Mouse (Mus musculus) heart, postnatal 0 days (tissue): ENCODE data around the gene Gsap. TPM values are rescaled to one million over a fixed set of nuclear protein-coding genes. Genes with fewer than 3 reads are reported as not detected.

ENCODE experiments used
- ATAC-seq: fragments of 200-750 bp; cut with Nextera tagmentation; 2 replicates; pipeline ENCODE4 v1.8.0; 2017; ENCODE audit warnings: low read depth, moderate number of reproducible peaks, moderate library complexity; ENCODE audit not compliant: insufficient read depth
- DNase-seq: peaks from one replicate; pipeline ENCODE4 v3.0.0-alpha.2; 2016; ENCODE audit warnings: low spot score
- H3K27ac ChIP-seq: fragments of 300-500 bp; sonication (generic); 2 replicates; pipeline ENCODE4 v1.5.1; 2014; ENCODE audit warnings: low read depth, mild to moderate bottlenecking
- H3K27me3 ChIP-seq: fragments of 300-500 bp; sonication (generic); 2 replicates; pipeline ENCODE4 v1.6.1; 2014; ENCODE audit warnings: low read length, mixed read lengths; ENCODE audit not compliant: control insufficient read depth, insufficient read depth
- H3K36me3 ChIP-seq: fragments of 300-500 bp; sonication (generic); replicated peaks from 2 replicates; pipeline ENCODE4 v1.6.1; 2014; ENCODE audit warnings: low read length, mixed read lengths; ENCODE audit not compliant: control insufficient read depth, insufficient read depth
- H3K4me1 ChIP-seq: fragments of 300-500 bp; sonication (generic); 2 replicates; pipeline ENCODE4 v1.6.1; 2014; ENCODE audit warnings: antibody characterized with exemption; ENCODE audit not compliant: control insufficient read depth, insufficient read depth
- H3K4me2 ChIP-seq: fragments of 300-500 bp; sonication (generic); 2 replicates; pipeline ENCODE4 v1.6.1; 2014; ENCODE audit warnings: low read depth, mild to moderate bottlenecking, low read length, moderate library complexity
- H3K4me3 ChIP-seq: fragments of 300-500 bp; sonication (generic); 2 replicates; pipeline ENCODE4 v1.5.1; 2014; ENCODE audit warnings: low read depth, low read length
- H3K9ac ChIP-seq: fragments of 300-500 bp; sonication (generic); replicated peaks from 2 replicates; pipeline ENCODE4 v1.6.1; 2014; ENCODE audit warnings: low read depth, low read length, mixed read lengths
- H3K9me3 ChIP-seq: fragments of 300-500 bp; sonication (generic); replicated peaks from 2 replicates; pipeline ENCODE4 v1.6.1; 2016; ENCODE audit warnings: low read length; ENCODE audit not compliant: control insufficient read depth
- CTCF ChIP-seq: IDR thresholded peaks from 2 replicates; pipeline ENCODE4 v1.5.1; 2016; ENCODE audit warnings: antibody characterized with exemption, control low read depth, low read depth
- EP300 ChIP-seq: IDR thresholded peaks from 2 replicates; pipeline ENCODE4 v1.6.1; 2016; ENCODE audit warnings: antibody characterized with exemption, low read depth
- WGBS: fragments of 180-500 bp; shearing (Covaris S2); extraction: QIAGEN DNeasy Blood & Tissue Kit; methylation state at CpG from one replicate; pipeline ENCODE4 v1.1.7; 2014; 5-methylcytosine and 5-hydroxymethylcytosine counted together
- polyA plus RNA-seq: library from polyadenylated mRNA; unstranded; fragments of >200 nt; fragmentation: Nextera tagmentation; extraction: Ambion mirVana; gene quantifications from 2 replicates; pipeline ENCODE4 v1.2.1, GENCODE M21; 2015
- total RNA-seq: library from RNA; depleted of rRNA; stranded (reverse); fragments of >200 nt; gene quantifications from 2 replicates; pipeline ENCODE4 v1.2.3, GENCODE M21; 2014; ENCODE audit warnings: low replicate concordance

Gsap gene
- total and polyA plus RNA-seq, 2 experiments from 2014 or later, result 1.4 to 2.0 TPM

DNA sequence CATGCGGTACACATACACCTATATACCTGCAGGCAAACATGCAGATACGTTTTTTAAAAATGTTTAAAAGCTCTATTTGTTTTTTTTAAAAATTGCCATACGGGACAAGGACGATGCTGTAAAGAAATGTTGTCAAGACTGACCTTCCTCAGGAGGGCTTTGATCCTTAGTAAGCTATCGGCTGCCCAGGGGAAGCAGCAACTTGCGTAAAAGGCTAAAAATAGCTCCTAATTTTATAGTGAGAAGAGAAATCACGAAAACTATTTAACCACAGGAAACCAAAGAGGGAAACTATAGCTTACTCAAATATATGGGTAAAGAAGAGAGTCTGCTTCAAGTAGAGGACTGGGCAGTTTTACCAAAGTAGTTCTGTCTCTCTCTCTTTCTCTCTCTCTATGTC is 74.7 kb downstream of the Gsap start:
- Histone ChIP-seq H3K27me3 (no peaks in the 10 kb centered on the region), H3K4me3 (no peak overlapping the region), H3K4me2 (no peak overlapping the region), H3K4me1 (no peaks in the 10 kb centered on the region), H3K9ac (no peak overlapping the region), H3K27ac (no peak overlapping the region), H3K36me3 (no peaks in the 10 kb centered on the region), H3K9me3 (no peaks in the 10 kb centered on the region)
- TF ChIP-seq EP300, result no peak
- no peak for TF ChIP-seq CTCF
- no peak for ATAC-seq
- 59% methylated on average over 7 of the region's 7 CpGs for WGBS
- DNase-seq, result no peak

DNA sequence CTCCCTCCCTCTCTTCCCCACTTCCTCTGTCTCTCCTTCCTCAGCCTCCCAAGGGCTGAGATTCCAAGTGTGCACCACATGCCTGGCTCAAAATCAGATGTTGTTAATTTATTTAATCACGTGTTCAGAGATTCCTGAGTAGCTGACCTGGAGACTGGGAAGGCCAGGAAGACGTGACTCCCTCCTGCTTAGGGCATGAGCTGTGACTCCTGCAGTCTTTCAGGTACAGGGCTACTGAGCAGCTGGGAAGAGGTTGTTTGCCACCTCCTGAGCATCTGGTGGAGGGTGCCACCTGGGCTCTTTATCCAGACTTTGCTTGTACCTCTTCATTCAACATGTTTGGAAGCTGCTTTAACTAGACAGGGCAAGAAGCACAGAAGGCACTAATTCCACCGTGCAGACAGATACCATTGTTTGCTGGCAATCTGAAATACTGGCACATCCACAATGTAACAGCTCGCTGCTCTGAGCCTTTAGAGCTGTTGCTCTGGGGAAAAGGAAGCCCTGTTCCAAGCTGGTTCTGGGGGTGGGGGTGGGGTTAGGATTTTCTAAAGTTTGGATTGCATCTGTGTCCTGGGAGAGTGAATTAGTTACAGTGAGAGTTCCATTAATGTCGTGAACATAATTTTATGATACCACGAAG is 75.3 kb downstream of the Gsap start:
- Histone ChIP-seq H3K9me3 (no peaks in the 10 kb centered on the region), H3K4me3 (no peak overlapping the region), H3K27ac (no peak overlapping the region), H3K27me3 (no peaks in the 10 kb centered on the region), H3K36me3 (no peaks in the 10 kb centered on the region), H3K4me1 (no peaks in the 10 kb centered on the region), H3K4me2 (no peak overlapping the region), H3K9ac (no peak overlapping the region)
- no peak for DNase-seq
- 42% methylated on average over 6 of the region's 6 CpGs for WGBS
- TF ChIP-seq EP300, result no peak
- ATAC-seq, result no peak

DNA sequence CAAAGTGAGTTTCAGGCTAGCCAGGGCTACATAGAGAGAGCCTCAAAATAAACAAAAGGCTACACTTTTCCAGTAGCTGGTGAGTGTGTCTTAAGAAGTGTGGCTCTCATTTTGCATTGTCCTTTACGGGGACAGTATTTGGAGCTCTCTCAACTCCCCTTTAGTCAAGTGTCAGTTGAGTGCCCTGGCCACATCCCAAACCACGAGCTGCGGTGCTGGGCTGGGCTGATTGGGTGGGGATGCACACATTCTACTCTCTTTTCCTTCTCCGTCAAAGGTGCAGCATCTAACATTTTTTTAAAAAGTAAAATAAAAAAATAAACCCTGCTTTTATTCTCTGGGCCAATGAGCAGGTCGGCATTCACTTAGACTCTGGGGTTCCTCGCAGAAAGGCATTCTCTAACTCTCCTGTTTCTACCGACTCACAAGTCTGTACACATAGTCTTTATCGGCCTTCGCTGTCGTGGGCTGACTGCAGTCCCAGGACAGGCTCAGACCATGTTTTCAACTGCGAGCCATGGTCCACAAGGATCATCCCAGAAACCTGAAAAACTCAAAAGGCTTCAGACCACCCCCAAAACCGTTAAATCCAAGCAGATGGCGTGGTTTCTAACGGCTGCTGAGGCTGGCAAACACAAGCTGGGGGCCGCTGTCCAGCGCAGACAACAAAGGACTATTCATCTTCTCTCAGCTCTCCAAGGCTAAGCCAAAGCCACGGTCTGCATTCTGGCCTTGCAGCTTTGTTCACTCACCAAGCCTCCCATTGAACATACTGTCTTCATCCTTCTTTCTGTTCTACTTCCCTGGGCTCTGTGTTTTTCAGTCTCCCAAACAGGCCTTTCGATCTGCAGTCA is 77.4 kb downstream of the Gsap start:
- Histone ChIP-seq H3K9me3 (no peaks in the 10 kb centered on the region), H3K4me3 (no peak overlapping the region), H3K36me3 (no peaks in the 10 kb centered on the region), H3K4me2 (no peak overlapping the region), H3K27me3 (no peaks in the 10 kb centered on the region), H3K9ac (no peak overlapping the region), H3K27ac (no peak overlapping the region), H3K4me1 (no peaks in the 10 kb centered on the region)
- no peak for DNase-seq
- TF ChIP-seq EP300, result no peak
- no peak for TF ChIP-seq CTCF
- no peak for ATAC-seq
- 49% methylated on average over 18 of the region's 18 CpGs for WGBS

DNA sequence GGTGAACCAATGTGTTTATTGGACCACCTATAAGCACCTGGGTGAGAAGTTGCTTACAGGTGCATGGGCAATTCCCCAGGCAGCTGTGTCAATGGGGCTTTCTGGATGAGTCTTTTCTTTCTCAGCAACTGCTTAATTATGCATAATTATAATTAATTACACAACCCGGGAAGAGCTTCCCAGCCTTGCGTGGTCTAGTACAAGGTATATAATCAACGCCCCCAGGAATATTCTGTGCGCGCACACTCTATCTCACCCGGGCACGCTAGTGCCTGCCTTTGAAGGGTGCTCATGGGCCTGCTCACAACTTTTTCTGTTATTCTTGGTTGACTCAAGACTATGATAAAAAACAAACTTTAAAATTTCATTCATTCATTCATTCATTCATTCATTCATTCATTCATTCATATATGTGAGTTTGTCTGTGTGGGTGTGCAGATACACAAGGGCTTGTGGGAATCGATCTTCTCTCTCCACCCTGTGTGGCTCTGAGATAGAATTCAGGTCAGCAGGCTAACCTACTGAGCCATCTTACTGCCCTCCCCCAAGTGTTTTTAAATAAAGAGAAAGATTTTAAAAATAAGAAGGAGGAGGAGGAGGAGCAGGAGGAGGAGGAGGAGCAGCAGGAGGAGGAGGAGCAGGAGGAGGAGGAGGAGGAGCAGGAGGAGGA is 78.4 kb downstream of the Gsap start:
- no peak for ATAC-seq
- Histone ChIP-seq H3K27me3 (no peaks in the 10 kb centered on the region), H3K4me1 (no peaks in the 10 kb centered on the region), H3K4me3 (no peak overlapping the region), H3K4me2 (no peak overlapping the region), H3K27ac (no peak overlapping the region), H3K36me3 (no peaks in the 10 kb centered on the region), H3K9ac (no peak overlapping the region), H3K9me3 (no peaks in the 10 kb centered on the region)
- WGBS, result 88% methylated on average over 8 of the region's 8 CpGs
- TF ChIP-seq EP300, result no peak
- no peak for TF ChIP-seq CTCF
- DNase-seq, result no peak

DNA sequence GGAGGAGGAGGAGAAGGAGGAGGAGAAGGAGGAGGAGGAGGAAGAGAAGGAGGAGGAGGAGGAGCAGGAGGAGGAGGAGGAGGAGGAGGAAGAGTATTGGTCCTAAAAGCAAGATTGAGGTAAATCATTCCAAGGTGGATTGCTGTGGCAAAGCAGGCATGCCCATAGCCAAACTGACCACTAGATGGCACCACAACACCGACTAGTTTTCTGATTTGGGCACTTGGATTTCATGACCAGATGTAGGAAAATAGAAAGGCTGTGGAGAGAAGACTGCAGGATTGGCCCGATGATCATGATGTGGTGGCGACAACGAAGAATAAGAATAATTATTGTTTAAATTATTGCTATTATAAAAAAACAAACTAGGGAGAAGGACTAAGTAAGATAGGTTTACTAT is 79.0 kb downstream of the Gsap start:
- 17% methylated on average over 4 of the region's 4 CpGs for WGBS
- H3K9me3 ChIP-seq, result no peaks in the 10 kb centered on the region
- H3K36me3 ChIP-seq, result no peaks in the 10 kb centered on the region
- ATAC-seq (0 out of 2 replicates have a peak, but pooled peaks have one; percentile 47), DNase-seq (peak; percentile 81)
- H3K4me3 ChIP-seq, result no peak overlapping the region
- TF ChIP-seq CTCF (peak; percentile 96), EP300 (no peak)
- no peak overlapping the region for H3K27ac ChIP-seq
- no peaks in the 10 kb centered on the region for H3K4me1 ChIP-seq
- H3K27me3 ChIP-seq, result no peaks in the 10 kb centered on the region
- H3K4me2 ChIP-seq, result no peak overlapping the region
- no peak overlapping the region for H3K9ac ChIP-seq
